Mouse (Mus musculus) left cerebral cortex, adult 18-20 months (tissue): ENCODE measurements around the gene Gosr2. TPM values are rescaled to one million over a fixed set of nuclear protein-coding genes. Genes with fewer than 3 reads are reported as not detected.
A peak's percentile ranks its signal among the peaks of the same experiment; 100 is the strongest.

Experiments
- DNase-seq, 2 experiments: peaks; one replicate each; pipeline ENCODE4 v3.0.0; 2021 to 2022; ENCODE audit warnings: low spot score in 2 of 2, mixed read lengths in 1 of 2
- total RNA-seq, 2 experiments: library from RNA; stranded (reverse); gene quantifications; 2 replicates each; pipeline ENCODE4 v1.2.3; 2021

Gosr2 gene
- total RNA-seq, 2 experiments from 2014 or later, result 70.3 to 80.4 TPM

DNA sequence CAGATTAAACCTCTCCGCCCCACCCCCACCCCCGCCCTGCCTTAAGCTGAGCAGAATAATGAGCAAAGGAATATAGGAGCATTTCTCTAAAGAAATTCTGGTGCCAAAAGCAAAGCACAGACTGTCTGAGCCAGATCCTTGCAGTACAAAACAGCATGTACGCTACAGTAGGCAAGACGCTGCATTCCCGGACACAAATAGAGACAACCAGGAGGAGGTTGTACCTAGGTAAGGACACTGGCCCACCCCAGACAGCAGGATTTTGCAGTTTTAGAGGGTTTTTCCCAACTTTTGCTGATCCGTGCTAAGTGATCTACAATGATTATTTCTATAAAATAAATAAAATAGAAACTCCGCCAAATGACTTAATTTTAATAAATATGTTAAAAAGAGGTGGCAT is 49.0 kb downstream of the Gosr2 start:
- DNase-seq, result no peak

GRCm38 (mm10) chr11:103647921-103648620 is 49.6 kb downstream of the Gosr2 start:
- no peak for DNase-seq

DNA sequence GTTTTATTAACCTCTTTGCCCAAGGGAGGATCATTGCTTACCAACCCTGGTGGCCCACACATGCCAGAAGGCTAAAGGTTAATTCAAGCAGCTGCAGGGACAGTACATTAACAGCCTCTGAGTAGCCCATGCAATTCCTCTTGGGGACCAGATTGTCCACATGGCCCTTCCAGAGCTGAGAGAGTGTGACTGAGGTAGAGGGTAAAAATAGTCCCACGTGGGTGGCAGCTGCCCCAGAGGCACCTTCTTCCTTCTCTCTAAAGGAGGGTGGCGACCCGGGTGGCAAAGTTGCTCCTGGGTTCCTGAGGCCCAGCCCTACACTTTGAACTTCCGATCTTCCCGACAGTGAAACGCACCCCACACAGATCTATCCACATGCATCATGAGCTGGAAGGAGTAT is 51.4 kb downstream of the Gosr2 start:
- no peak for DNase-seq

- DNase-seq, result no peak
Observed at GRCm38 (mm10) chr11:103645731-103646130, 52.0 kb downstream of the Gosr2 start.

DNA sequence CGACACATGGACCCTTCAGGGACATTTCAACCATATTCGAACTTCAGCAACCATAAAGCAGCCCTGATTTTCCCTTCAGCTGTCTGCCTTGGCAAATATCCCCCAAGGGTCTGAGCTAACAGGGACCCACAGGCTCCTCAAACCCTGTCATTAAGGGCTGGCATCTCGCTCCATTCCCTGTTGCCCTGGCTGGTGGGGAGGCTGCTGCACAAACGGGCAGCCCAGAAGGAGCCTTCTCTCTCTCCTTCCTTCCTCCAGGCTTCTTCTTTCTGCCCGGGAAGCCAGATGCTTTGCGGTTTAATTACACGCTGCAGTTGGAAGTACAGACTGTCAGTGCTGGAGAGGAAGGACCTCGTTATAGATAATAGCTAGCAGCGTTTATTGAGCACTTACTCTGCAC is 54.5 kb downstream of the Gosr2 start:
- no peak for DNase-seq

GRCm38 (mm10) chr11:103639407-103639946 is 58.2 kb downstream of the Gosr2 start:
- DNase-seq, result peak; percentile 73 to 75

GRCm38 (mm10) chr11:103638790-103639189 is 58.9 kb downstream of the Gosr2 start, which contains the start of gene Lyzl6:
Lyzl6 (minus strand) TSS chr11:103638890.
- no peak for DNase-seq

DNA sequence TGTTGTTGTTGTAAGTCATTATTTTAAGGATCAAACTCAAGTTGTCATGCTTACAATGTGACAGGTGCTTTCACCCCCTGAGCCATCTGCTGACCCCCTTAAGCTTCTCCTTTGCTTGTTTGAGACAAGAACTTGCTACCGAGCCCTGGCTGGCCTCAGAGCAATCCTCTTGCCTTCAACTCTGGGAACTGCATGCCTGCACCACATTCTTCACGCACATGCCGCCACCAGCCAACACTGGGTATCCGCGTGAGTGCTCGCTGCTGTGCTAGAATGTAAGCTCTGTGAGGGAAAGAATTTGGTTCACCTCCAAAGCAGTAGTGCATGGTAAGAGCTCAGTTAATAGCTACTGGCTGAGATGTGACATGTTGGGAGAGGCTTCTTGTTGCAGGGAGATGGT is 61.4 kb downstream of the Gosr2 start:
- no peak for DNase-seq

DNA sequence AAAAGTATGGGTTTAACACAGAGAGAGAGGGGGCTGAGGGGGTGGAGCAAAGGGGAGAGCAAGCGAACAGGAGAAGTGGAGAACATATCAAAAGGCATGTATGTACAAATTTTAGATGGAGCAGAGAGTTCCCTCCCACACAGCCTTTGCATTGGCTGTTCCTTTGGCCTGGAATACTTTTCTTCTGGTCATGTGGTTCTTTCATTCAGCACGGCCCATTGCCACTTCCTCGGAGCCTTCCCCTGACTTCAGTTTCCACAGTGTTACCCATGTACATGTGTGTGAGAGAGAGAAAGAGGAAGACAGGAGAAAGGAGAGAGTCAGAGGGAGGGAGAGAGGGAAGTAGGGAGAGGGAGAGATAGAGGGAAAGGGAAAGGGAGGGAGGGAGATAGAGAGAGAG is 62.2 kb downstream of the Gosr2 start:
- no peak for DNase-seq

DNA sequence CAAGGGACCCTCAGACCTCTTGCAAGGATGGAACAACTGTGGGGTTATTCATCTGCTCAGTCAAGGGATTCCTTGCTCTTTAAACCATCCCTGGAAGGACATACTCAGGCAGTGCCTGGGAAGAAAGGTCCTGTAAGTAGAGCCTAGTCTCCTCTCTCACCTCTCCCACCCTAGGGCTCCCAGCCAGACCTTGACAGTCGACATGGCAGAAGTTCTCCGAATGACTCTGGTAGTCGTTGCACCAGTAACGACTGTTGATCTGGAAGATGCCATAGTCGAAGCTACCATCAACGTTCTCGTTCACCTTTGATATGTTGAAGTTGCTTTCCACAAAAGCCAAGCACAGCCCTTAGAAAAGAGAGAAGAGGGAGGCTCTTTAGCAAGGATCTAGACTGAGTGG is 62.9 kb downstream of the Gosr2 start:
- no peak for DNase-seq

GRCm38 (mm10) chr11:103627453-103627852 is 70.2 kb downstream of the Gosr2 start:
- no peak for DNase-seq

Other genes starting within 250 kb of the Gosr2 start
- not detected for gene Lrrc37a, start 193.3 kb downstream of the Gosr2 start, total RNA-seq
- under 1 TPM; 0.02 to 0.05 TPM for gene Gm884, start 76.8 kb downstream of the Gosr2 start, total RNA-seq
- gene Lyzl6, start 59.0 kb downstream of the Gosr2 start, total RNA-seq, result not detected
- gene Rprml, start 48.3 kb downstream of the Gosr2 start, total RNA-seq, result 10 to 100 TPM; 84.7 to 92.0 TPM
- under 1 TPM; 0.23 to 0.46 TPM for gene Wnt9b, start 51.9 kb upstream of the Gosr2 start, total RNA-seq
- gene Wnt3, start 76.3 kb upstream of the Gosr2 start, total RNA-seq, result under 1 TPM; 0.86 to 0.98 TPM